Mouse (Mus musculus): ENCODE data around the gene Hamp2.
A peak's percentile ranks its signal among the peaks of the same experiment; 100 is the strongest.
"Not testable (repeated sequence)": the region's sequence is repeated elsewhere in the genome, so short reads cannot be mapped to it uniquely, and the experiment has no call there.

The Hamp2 gene

GRCm38 (mm10) chr7:30924581-30924980 is at the start of gene Hamp2:
Hamp2 (minus strand) TSS chr7:30924681.
- DNase-seq (ENCODE audit: low read depth, low spot score) = not testable (repeated sequence)

- peak; percentile 94 for DNase-seq (ENCODE audit: low read depth, low spot score)
Observed at GRCm38 (mm10) chr7:30973501-30974289, 49.2 kb upstream of the Hamp2 start, which contains the start of gene Fam187b. Fam187b (plus strand) TSS chr7:30973790.

- no peak for DNase-seq (ENCODE audit: low read depth, low spot score)
Observed at GRCm38 (mm10) chr7:30973251-30973500, 48.7 kb upstream of the Hamp2 start, which contains the start of gene Lsr. Lsr (minus strand) TSS chr7:30973464.

- no peak for DNase-seq (ENCODE audit: low read depth, low spot score)
Observed at GRCm38 (mm10) chr7:30972426-30973250, 48.2 kb upstream of the Hamp2 start.

GRCm38 (mm10) chr7:30971901-30972300 is 47.4 kb upstream of the Hamp2 start:
- no peak for DNase-seq (ENCODE audit: low read depth, low spot score)

DNA sequence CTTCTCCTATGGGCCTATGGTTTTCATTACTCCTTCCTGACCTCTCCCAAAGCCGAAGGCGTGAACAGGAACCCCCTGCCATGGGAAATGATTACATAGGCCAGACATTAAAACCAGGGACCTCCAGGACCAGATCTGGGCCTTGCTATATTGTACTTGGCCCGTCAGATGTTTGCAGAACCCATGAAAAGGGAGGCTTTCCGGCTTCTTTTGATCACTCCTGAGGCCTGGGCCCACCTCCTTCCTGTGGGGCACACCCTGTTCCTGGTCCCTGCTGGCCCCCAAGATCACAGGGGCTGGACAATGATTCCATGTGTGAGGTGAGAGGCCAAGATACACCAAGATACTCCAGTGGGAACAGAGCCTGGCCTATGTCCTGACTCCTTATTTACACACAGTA is 44.7 kb upstream of the Hamp2 start:
- DNase-seq (ENCODE audit: low read depth, low spot score) = no peak

DNA sequence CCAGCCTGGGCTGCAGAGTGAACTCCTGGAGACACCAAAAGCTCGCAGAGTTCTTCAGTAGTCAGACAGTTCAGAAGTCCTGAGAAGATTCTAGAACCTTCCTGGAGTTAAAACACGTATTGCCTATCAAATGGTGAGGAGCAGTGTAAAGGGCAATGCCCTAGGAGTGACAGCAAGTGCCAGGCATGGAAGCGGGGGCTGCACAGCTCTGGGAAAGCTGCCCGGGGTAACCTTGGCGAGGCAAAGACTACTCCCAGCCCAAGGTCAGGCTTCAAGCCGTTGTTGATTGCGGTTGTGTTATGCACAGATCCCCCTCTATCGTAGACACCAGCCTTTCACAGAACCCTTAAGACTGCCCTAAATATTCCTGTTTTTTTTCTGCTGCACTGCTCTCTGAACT is 44.1 kb upstream of the Hamp2 start:
- DNase-seq (ENCODE audit: low read depth, low spot score) = no peak

- no peak for DNase-seq (ENCODE audit: low read depth, low spot score)
Observed at GRCm38 (mm10) chr7:30966657-30967056, 42.2 kb upstream of the Hamp2 start.

- no peak for DNase-seq (ENCODE audit: low read depth, low spot score)
Observed at GRCm38 (mm10) chr7:30965677-30966076, 41.2 kb upstream of the Hamp2 start.

- DNase-seq (ENCODE audit: low read depth, low spot score) = no peak
Observed at GRCm38 (mm10) chr7:30964366-30964765, 39.9 kb upstream of the Hamp2 start.

DNA sequence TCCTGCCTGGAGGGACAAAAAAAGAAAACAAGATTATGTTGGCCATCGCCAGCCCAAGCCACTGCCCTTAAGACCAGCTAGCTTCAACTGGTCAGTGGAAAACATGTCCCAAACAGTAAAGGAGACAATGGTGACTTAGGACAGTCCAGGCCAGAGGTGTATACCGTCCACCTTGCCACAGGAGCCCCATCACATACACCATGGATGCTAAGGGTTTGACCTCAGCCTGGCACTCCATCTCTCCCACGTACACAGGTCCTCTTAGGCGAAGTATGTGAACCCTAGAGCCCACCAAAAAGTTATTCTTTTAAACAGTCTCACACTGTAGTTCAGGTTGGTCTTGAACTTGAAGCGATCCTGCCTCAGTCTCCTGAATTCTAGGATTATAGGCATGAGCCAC is 38.4 kb upstream of the Hamp2 start:
- no peak for DNase-seq (ENCODE audit: low read depth, low spot score)

DNA sequence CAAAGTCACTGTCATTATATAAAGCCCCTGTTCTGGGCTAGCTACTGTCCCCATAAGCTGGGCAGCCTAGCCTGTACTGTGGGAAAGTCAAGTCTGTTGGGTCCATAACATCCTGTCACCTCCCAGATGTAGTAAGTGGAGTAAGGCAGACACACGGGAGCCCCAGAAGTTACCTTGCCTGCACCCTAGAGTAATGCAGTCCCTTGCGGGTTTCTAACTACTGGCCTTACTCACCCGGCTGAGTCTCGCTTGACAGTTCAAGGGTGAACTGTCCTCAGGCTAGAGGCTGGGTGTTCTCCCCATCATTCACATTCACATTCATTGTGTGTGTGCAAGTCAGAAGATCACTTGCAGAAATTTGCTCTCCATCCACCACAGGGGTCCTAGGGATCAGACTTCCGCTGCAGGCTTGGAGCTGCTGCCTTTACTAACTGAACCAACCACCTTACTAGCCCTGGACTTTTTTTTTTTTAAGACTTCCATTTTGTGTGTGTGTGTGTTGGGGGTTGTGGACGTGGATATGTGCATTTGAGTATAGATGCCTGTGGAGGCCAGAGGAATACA is 35.4 kb upstream of the Hamp2 start:
- DNase-seq (ENCODE audit: low read depth, low spot score) = no peak

- no peak for DNase-seq (ENCODE audit: low read depth, low spot score)
Observed at GRCm38 (mm10) chr7:30958866-30959487, 34.5 kb upstream of the Hamp2 start.

DNA sequence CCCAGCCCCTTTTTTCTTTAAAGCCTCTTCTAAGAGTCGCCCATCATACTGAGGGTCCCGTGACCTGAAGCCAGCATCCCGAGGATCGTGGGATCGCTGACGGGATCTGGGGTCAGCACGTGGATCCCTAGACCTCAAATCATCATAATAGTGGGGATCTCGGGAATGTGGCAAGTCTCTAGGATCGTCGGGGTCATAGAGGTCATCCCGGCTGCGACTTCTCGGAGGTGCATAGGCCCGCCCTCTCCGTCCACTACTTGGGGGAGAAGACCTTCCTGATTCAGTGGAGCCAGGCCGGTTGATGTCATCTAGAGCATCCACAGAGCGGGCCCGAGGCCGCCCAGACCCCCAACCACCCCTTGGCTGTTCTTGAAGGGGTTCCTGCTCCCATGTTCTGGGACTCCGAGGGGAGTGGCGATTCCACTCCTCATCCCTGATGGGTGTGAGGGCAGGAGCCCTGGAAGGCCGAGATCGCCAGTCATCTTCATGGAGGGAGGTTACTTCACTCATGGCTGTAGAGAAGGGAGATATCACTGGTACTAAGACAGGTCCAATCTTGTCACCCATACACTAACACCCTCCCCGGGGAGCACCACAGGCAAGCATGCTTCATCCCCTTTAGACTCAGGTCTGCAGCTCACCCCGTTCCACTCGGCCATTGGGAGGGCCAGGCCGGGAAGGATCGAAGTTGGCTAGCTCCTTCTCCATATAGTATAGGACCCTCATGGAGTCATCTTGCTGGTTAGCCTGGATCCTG is 33.8 kb upstream of the Hamp2 start:
- DNase-seq (ENCODE audit: low read depth, low spot score) = no peak

- peak; percentile 95 for DNase-seq (ENCODE audit: low read depth, low spot score)
Observed at GRCm38 (mm10) chr7:30957367-30957783, 32.9 kb upstream of the Hamp2 start.

DNA sequence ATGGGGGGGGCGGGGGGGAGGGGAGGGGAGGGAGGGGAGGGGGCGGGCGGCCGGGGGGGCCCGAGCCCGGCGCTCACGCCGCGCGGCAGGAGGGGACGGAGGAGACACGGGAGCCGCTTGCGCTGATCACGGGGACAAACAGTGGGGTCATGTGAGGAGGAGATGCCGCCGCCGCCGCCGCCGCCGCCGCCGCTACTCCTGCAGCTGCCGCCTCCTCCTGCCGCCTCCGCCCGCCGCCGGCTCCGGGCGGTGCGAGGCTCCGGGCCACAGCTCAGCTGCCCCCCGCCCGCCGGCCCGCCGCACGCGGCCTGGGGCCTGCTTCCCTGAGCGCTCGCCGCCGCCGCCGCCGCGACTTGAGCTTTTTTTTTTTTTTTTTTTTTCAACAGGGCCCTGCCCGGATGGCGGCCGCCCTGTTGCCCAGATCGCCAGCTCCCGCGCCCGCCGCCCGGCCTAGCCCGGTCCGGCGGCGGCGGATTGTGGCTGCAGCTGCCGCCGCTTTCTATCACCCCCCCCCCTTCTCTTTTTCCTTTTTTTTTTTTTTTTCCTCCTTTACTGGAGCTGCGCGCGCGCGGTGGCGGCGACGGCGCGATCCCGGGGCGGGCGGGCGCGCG is 32.4 kb upstream of the Hamp2 start, which contains the start of gene Usf2:
Gene Usf2, minus strand, starts transcription at position 48 of the 611 bp plus-strand sequence.
- peak; percentile 89 for DNase-seq (ENCODE audit: low read depth, low spot score)

GRCm38 (mm10) chr7:30956357-30956751 is 31.9 kb upstream of the Hamp2 start:
- no peak for DNase-seq (ENCODE audit: low read depth, low spot score)

DNA sequence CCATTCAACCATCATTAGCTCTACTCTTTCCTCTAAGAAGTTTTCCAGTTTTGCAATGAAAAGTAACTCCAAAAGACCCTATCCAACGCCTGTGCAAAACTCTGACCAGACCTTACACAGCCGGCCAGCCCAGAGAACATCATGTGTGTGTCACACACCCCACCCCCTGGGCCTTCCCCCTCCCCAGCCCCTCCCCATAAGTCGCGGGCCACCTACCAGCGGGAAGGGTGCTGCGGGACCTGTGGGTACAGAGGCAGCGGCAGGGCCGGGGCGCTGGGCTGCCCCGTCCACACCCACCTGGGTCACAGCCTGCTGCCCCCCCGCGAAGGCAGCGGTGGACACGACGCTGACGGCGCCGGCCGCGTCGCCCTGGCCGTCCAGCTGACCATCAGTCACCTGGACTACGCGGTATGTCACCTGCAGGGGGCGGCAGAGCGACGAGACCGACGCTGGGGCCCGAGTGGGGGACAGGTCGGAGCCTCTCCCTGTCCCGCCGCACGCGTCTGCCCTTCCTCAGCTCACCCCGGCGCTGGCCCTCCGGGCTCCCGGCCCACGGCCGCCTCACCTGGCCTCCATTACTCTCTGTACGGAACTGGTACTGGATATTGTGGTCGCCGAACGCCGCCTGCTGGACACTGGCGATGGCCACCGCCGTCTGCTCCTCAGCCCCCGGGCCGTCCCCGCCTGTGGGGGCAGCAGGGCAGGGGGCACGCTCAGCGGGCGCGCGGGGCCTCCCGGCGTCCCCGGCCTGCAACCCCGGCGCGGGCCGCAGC is 31.3 kb upstream of the Hamp2 start:
- DNase-seq (ENCODE audit: low read depth, low spot score) = peak; percentile 84

DNA sequence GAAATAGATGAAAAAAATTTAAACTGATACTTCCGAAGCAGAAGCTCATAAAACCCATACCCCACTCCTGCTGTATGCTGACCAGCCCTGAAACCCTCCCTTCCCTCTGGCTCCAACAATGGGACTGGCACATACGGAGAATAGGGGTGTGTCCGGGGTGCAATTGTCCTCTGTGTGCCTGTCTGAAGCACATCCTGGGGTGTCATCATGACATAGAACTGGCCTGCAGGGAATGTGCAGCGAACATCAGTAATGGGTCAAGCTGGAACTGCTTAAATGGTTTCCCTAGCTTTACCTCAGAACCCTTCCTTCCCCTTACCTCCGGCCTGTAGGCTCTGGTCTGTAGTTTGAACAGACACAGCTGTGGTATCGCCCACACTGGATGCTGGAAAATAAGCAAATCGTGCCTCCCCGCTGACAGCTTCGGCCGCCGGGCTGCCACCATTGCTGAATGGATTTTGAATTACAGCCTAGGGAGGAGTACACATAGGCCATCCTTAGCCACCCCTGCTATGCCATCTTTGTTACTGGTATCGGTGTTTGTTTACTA is 30.6 kb upstream of the Hamp2 start:
- no peak for DNase-seq (ENCODE audit: low read depth, low spot score)

DNA sequence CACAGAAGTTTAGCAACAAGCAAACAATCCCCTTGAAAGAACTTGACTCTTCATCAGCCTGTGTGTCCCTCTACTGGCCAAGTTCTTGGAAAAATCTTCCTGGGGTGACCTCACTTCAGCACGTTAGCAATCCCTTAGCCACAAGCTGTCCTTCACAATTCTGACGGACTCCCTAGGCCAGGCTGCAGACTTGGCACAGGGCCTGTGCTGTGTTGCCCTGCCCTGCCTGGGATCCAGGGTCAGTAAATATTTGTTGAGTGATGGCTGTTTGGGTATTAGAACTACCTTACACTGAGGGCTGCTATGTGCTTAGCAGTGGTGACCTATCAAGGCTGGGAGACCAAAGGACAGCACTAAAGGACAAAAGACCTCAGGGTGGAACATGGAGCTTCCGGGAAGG is 29.6 kb upstream of the Hamp2 start:
- no peak for DNase-seq (ENCODE audit: low read depth, low spot score)

Data from CD4-positive, CD25-positive, alpha-beta regulatory T cell, adult 2 months (primary cell).